Mouse (Mus musculus) midbrain, postnatal 0 days (tissue): ENCODE data around the gene Ccdc171. TPM values are rescaled to one million over a fixed set of nuclear protein-coding genes. Genes with fewer than 3 reads are reported as not detected.

Source experiments
- ATAC-seq: fragments of 200-750 bp; cut with Nextera tagmentation; 2 replicates; pipeline ENCODE4 v1.8.0; 2017; ENCODE audit warnings: moderate number of reproducible peaks, mild to moderate bottlenecking, moderate TSS enrichment, moderate library complexity; ENCODE audit not compliant: low FRiP score
- DNase-seq: peaks from one replicate; pipeline ENCODE4 v3.0.0-alpha.2; 2015; ENCODE audit warnings: low spot score
- H3K27ac ChIP-seq: fragments of 300-500 bp; sonication (generic); 2 replicates; pipeline ENCODE4 v1.5.1; 2014; ENCODE audit warnings: low read depth, mild to moderate bottlenecking, low read length, mixed read lengths
- H3K27me3 ChIP-seq: fragments of 300-500 bp; sonication (generic); 2 replicates; pipeline ENCODE4 v1.6.1; 2014; ENCODE audit warnings: low read length, control low read depth, mixed read lengths; ENCODE audit not compliant: insufficient read depth
- H3K36me3 ChIP-seq: fragments of 300-500 bp; sonication (generic); 2 replicates; pipeline ENCODE4 v1.6.1; 2014; ENCODE audit warnings: low read length, control low read depth, mixed read lengths; ENCODE audit not compliant: insufficient read depth
- H3K4me1 ChIP-seq: fragments of 300-500 bp; sonication (generic); 2 replicates; pipeline ENCODE4 v1.6.1; 2014; ENCODE audit warnings: mild to moderate bottlenecking, control low read depth, antibody characterized with exemption, low read length, mixed read lengths; ENCODE audit not compliant: insufficient read depth
- H3K4me2 ChIP-seq: fragments of 300-500 bp; sonication (generic); 2 replicates; pipeline ENCODE4 v1.6.1; 2014; ENCODE audit warnings: low read depth, mild to moderate bottlenecking, low read length, mixed read lengths; ENCODE audit not compliant: poor library complexity, severe bottlenecking
- H3K4me3 ChIP-seq: fragments of 300-500 bp; sonication (generic); 2 replicates; pipeline ENCODE4 v1.5.1; 2014; ENCODE audit warnings: low read depth, mild to moderate bottlenecking, low read length, moderate library complexity
- H3K9ac ChIP-seq: fragments of 300-500 bp; sonication (generic); replicated peaks from 2 replicates; pipeline ENCODE4 v1.6.1; 2014; ENCODE audit warnings: mild to moderate bottlenecking, low read length, moderate library complexity, mixed read lengths; ENCODE audit not compliant: poor library complexity, severe bottlenecking
- H3K9me3 ChIP-seq: fragments of 300-500 bp; sonication (generic); 2 replicates; pipeline ENCODE4 v1.6.1; 2016; ENCODE audit warnings: low read length, control low read depth
- CTCF ChIP-seq: IDR thresholded peaks from 2 replicates; pipeline ENCODE4 v1.5.1; 2016; ENCODE audit warnings: antibody characterized with exemption, mild to moderate bottlenecking
- WGBS: fragments of 180-500 bp; shearing (Covaris S2); extraction: QIAGEN DNeasy Blood & Tissue Kit; methylation state at CpG from one replicate; pipeline ENCODE4 v1.1.7; 2014; 5-methylcytosine and 5-hydroxymethylcytosine counted together
- polyA plus RNA-seq: library from polyadenylated mRNA; unstranded; fragments of >200 nt; fragmentation: Nextera tagmentation; extraction: Ambion mirVana; gene quantifications from 2 replicates; pipeline ENCODE4 v1.2.1, GENCODE M21; 2015
- total RNA-seq: library from RNA; depleted of rRNA; stranded (reverse); fragments of >200 nt; gene quantifications from 2 replicates; pipeline ENCODE4 v1.2.3, GENCODE M21; 2014

Ccdc171 gene
- total and polyA plus RNA-seq, 2 experiments from 2014 or later, result 2.0 to 4.2 TPM

DNA sequence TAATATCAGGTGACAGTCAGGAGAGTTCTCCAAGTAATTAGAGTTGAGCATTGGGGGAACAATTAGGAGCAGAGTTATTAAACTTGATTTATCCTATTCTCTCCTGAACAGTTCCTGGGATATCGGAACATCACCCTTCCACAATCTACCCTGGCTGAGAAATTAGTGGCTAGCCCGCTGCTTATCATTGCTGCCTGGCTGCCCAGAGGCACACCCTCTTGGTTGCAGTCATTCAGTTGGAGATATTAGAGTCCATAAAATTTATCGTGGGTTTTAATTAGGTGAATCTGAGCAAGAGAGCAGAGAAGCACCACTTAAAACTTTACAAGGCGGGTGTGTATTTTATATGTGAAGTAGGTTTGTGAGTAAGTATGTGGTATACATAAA is 214.5 kb downstream of the Ccdc171 start:
- Histone ChIP-seq H3K4me1 (no peaks in the 10 kb centered on the region; the same call in 1 of the 2 replicates), H3K27ac (no peak overlapping the region), H3K9me3 (no peaks in the 10 kb centered on the region), H3K9ac (no peak overlapping the region), H3K36me3 (no peaks in the 10 kb centered on the region), H3K4me3 (no peak overlapping the region), H3K4me2 (no peak overlapping the region), H3K27me3 (no peaks in the 10 kb centered on the region)
- ATAC-seq, result no peak
- TF ChIP-seq CTCF, result no peak
- 80% methylated on average over 4 of the region's 4 CpGs for WGBS
- DNase-seq, result no peak

- H3K4me2 ChIP-seq, result peak overlapping the region; percentile 38
- 18% methylated on average over 12 of the region's 12 CpGs for WGBS
- H3K27ac ChIP-seq, result no peak overlapping the region
- no peaks in the 10 kb centered on the region for H3K9me3 ChIP-seq
- DNase-seq (peak; percentile 15), ATAC-seq (no peak)
- H3K9ac ChIP-seq, result no peak overlapping the region
- no peak overlapping the region for H3K4me3 ChIP-seq
- H3K4me1 ChIP-seq, result no peaks in the 10 kb centered on the region; the same call in 1 of the 2 replicates
- H3K27me3 ChIP-seq, result no peaks in the 10 kb centered on the region
- no peaks in the 10 kb centered on the region for H3K36me3 ChIP-seq
- TF ChIP-seq CTCF, result no peak
Observed at GRCm38 (mm10) chr4:83742806-83743460, 217.6 kb downstream of the Ccdc171 start.

DNA sequence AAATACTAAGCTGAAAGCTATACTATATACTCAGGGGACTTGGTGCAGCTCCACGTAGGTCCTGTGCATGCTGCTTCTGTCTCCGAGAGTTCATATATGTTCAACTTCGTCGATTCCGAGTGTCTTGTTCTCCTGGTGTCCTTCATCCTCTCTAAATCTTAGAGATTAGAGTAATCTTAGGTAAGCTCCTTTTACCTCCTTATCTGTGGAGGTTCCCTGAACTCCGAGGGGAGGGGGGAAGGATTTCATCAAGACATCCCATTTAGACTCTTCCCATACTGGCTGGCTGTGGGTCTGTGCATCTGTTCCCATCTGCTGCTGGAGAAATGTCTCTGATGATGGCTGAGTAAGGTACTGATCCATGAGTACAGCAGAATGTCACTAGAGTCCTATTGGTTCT is 249.8 kb downstream of the Ccdc171 start:
- WGBS, result 87% methylated on average over 6 of the region's 6 CpGs
- Histone ChIP-seq H3K9me3 (peaks cover 3% of the 10 kb centered on the region; the same call in 1 of the 2 replicates), H3K4me2 (no peak overlapping the region), H3K36me3 (no peaks in the 10 kb centered on the region; the same call in 1 of the 2 replicates), H3K9ac (no peak overlapping the region), H3K27me3 (no peaks in the 10 kb centered on the region), H3K4me1 (no peaks in the 10 kb centered on the region), H3K27ac (no peak overlapping the region), H3K4me3 (no peak overlapping the region)
- ATAC-seq (no peak), DNase-seq (no peak)
- TF ChIP-seq CTCF, result no peak

GRCm38 (mm10) chr4:83780044-83780443 is 254.7 kb downstream of the Ccdc171 start:
- Histone ChIP-seq H3K27me3 (no peaks in the 10 kb centered on the region), H3K36me3 (no peaks in the 10 kb centered on the region; the same call in 1 of the 2 replicates), H3K9me3 (peaks cover 4% of the 10 kb centered on the region; the same call in 1 of the 2 replicates), H3K27ac (no peak overlapping the region), H3K9ac (no peak overlapping the region), H3K4me3 (no peak overlapping the region), H3K4me1 (no peaks in the 10 kb centered on the region), H3K4me2 (no peak overlapping the region)
- ATAC-seq, result no peak
- DNase-seq, result no peak
- WGBS, result 92% methylated on average over 4 of the region's 4 CpGs
- no peak for TF ChIP-seq CTCF

GRCm38 (mm10) chr4:83785115-83785514 is 259.8 kb downstream of the Ccdc171 start:
- DNase-seq, result no peak
- Histone ChIP-seq H3K9me3 (peaks cover under 1% of the 10 kb centered on the region; the same call in 1 of the 2 replicates), H3K36me3 (no peaks in the 10 kb centered on the region; the same call in 1 of the 2 replicates), H3K4me3 (no peak overlapping the region), H3K4me1 (no peaks in the 10 kb centered on the region), H3K27ac (no peak overlapping the region), H3K9ac (no peak overlapping the region), H3K4me2 (no peak overlapping the region), H3K27me3 (no peaks in the 10 kb centered on the region)
- no peak for ATAC-seq
- TF ChIP-seq CTCF, result no peak
- WGBS, result 93% methylated on average over 2 of the region's 2 CpGs

- no peaks in the 10 kb centered on the region for H3K9me3 ChIP-seq
- no peaks in the 10 kb centered on the region for H3K27me3 ChIP-seq
- no peak overlapping the region for H3K4me3 ChIP-seq
- no peak for ATAC-seq
- H3K4me2 ChIP-seq, result no peak overlapping the region
- H3K27ac ChIP-seq, result no peak overlapping the region
- DNase-seq, result no peak
- WGBS, result 25% methylated on average over 13 of the region's 13 CpGs
- no peaks in the 10 kb centered on the region for H3K36me3 ChIP-seq
- no peak for TF ChIP-seq CTCF
- H3K9ac ChIP-seq, result no peak overlapping the region
- H3K4me1 ChIP-seq, result no peaks in the 10 kb centered on the region
Observed at GRCm38 (mm10) chr4:83791811-83792210, 266.5 kb downstream of the Ccdc171 start.
